Mouse (Mus musculus) adrenal gland, postnatal 10 days (tissue): ENCODE measurements around the gene Ccdc186. TPM values are rescaled to one million over a fixed set of nuclear protein-coding genes. Genes with fewer than 3 reads are reported as not detected.
"Not testable (repeated sequence)": the region's sequence is repeated elsewhere in the genome, so short reads cannot be mapped to it uniquely, and the experiment has no call there.

Experiments
- DNase-seq: peaks from one replicate; pipeline ENCODE4 v3.0.0; 2021; ENCODE audit warnings: mixed read lengths
- total RNA-seq, 2 experiments: library from RNA; stranded (reverse); gene quantifications; 2 replicates each; pipeline ENCODE4 v1.2.3; 2021

Gene Ccdc186
- total RNA-seq, 2 experiments from 2014 or later = 19.9 to 20.0 TPM

DNA sequence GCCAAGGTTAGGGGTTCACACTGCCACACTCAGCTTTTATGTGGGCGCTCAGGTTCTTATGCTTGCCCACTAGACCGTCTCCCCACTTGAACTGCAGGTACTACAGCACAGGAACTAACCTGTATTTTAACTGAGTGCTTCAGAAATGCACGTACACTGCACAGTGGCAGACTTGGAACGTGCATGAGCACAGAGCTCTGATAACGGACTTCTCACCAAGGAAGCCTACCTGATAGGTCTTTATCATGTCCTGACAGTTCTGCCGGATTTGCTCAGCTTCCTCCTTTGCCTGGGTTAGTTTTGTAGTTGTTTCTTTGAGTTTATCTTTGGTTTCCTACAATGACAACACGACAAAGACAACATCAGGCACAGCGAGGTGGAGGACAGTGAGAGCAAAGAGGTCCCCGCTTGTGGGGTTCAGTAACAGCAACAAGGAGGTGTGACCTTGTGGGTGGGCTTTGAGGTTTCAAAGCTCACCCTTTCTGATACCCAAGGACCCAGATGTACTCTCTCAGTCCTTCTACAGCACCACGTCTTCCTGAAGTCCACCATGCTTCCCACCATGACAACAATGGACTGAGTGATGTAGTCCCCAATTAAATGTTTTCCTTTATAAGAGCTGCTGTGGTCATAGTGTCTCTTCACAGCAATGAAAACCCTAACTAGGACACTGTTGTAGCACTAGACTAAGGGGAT, 20.2 kb downstream of the Ccdc186 start:
- DNase-seq = no peak

DNA sequence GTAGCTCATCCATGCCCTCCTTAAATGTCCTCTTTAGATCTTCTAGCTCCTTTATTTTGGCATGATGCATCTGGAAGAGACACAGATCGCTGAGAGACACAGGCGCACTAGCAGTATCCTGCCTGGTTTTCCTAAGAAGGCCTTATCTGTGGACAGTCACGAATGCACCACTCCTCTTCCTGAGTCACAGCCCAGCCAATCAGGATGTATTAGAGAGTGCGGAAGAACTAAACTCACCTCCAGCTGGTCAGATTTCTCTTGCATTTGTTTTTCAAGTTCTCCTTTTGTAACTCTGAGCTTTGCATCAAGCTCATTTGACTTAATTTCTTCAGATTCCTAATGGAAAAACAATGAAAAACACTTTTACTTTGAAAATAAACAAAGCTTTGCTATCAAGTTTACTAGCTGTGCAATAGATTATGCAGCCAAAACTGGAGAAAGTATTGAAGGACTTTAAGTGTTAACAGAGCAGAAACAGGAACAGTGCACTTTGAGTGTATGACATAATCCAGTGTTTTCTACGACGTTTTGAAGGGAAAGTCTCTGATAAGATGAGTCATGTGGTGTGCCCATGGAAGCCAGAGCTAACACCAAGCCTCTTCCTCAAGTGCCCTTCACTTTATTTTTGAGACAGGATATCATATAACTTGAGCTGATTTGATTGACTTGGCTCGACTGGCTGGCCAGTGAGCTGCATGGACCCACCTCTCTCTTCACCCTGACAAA, 20.9 kb downstream of the Ccdc186 start:
- no peak for DNase-seq

DNA sequence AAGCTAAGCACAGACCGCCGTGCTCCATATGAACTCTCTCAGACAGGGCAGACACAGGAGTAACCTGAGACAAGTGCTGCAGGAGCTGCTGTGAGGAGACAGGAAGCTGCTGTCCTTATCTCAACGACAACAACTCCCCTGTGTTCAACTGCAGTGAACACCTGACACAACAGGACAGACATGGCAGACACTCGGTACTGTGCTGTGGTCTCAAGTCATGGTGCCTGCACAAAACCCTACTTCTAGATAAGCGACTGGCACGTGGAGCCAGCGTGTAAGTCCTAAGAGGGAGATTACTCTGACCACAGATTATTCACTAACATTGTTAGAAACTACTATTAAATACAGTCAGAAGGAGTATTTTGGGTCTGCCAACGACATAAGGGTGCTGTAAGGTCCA, 21.8 kb downstream of the Ccdc186 start:
- DNase-seq = no peak

DNA sequence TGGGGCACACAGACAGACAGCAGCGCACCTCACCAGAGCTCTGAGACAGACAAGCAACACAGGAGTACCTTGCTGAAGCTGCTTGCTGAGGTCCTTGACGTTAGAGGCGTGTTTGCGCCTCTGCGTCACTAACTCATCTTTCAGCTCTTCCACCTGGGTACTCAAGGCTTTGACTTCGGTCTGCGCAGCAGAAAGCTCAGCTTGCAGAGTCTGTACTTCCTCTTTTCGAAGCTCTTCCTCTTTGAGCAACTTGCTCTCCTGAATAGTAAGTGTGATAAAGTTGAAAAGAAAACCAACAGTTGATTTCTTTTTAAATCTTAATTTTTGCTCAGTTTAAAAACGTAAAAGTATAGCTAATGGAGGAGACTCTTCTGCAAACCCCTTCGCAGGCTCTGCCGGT, 24.6 kb downstream of the Ccdc186 start:
- no peak for DNase-seq

DNA sequence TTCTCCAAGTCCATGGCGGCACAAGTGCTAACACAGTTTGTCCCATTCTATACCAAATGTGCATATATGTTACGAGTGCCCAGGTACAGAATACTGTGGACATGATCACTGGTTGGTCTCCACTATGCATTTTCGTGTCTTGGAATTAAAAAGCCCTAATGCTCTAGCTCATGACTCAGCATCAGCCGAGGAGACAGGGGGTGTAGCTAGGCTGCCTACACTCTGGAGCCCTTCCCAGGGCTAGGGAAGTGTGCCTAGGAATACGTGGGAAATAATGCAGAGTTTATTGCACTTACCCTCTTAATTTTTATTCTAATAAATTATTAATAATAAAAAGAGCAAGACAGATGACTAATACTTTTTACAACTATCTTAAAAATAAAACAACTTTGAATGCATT, 33.0 kb downstream of the Ccdc186 start:
- no peak for DNase-seq

DNA sequence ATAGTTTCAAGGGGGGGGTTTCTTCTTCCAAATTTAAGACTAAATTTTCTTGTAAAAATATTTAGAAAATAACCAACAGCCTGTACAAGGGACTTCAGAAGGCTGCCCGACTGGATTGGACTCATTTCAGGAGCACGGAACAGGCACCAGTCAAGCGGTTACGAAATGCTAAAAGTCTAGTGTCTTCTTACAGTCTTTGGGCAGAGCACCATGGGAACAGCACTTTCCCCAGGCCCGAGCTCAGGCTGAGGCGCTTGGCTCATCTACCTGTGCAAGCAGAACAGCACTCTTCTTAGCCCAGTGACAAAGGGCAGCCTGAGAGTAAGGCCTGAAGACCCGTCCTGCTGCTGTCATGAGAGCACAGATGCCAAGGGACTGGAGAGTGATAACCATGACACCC, 34.1 kb downstream of the Ccdc186 start:
- DNase-seq = peak; percentile 10

DNA sequence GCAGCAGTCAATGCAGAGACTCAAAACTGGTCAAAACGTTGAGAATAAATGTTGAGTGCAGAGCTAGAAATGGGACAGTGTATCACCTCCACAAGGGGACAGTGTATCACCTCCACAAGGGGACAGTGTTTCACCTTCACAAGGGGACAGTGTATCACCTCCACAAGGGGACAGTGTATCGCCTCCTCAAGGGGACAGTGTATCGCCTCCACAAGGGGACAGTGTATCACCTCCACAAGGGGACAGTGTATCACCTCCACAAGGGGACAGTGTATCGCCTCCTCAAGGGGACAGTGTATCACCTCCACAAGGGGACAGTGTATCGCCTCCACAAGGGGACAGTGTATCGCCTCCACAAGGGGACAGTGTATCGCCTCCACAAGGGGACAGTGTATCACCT, 43.5 kb downstream of the Ccdc186 start:
- not testable (repeated sequence) for DNase-seq

DNA sequence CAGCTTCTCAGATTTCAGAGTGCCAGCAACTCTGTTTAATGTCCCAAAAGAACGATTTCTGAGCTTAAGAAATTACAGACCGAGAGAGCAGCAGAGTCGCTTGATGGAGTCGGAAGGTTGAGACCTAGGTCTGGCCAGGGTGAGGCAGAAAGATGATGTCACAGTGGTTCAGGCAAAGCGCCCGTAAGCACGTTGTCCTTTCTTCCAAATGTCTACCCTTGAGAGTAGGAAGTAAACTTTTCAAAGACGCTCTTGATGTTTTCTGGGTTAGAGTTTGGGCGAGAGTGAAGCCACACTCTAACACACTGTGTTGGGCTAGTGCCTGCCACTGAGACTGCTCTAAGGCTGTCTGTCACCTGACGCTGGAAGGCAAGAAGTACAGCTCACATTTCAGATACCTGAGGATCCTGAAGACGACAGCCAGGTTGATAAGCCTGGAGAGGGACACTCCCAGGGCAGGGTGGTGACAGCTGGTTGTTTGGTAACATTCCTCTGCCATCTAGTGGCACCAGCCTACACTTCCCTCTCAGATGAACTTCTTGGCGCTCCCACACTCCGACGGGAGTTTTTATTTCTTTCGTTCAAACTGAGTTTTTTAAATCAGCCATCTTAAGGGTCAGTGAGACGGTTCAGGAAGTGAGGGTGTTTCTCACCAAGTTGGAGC, 45.1 kb downstream of the Ccdc186 start:
- peak; percentile 69 for DNase-seq

DNA sequence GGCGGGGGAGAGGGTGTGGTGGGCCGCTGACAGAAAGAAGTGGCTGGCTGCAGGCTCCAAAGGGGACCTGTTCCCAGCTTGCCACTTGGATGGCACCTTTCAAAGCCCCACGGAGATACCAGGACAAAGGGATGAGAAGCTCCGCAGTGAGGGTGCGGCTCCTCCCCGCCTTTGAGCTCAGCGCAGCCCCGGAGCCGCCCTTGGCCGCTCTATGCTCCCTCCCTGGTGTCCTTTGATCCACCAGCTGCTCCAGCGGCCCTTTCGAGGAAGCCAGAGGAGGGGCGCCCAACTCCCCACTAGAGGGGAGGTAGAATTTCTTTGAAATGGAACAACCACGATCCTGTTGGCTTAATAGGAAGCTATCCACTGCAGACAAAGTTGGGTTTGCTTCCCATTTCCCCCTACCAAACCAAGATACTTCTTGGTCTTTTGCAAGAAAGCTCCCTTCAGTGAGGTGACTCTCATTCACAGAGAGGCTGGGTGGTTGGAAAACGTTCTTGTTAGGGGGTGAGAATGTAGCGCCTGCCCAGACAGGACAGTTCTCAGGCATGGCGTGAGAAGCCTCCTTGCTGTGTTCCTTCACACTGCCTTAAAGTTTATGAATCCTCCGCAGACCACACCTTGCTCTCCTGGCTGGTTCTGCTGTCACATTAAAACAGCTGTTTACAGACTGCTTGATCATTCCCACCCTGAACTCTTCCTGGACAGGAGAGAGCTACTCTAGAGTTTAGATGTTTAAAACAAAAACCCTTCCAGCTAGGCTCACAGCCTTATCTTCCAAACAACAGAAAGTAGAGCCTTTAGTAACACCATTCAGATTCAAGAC, 45.9 kb downstream of the Ccdc186 start:
- DNase-seq = no peak

DNA sequence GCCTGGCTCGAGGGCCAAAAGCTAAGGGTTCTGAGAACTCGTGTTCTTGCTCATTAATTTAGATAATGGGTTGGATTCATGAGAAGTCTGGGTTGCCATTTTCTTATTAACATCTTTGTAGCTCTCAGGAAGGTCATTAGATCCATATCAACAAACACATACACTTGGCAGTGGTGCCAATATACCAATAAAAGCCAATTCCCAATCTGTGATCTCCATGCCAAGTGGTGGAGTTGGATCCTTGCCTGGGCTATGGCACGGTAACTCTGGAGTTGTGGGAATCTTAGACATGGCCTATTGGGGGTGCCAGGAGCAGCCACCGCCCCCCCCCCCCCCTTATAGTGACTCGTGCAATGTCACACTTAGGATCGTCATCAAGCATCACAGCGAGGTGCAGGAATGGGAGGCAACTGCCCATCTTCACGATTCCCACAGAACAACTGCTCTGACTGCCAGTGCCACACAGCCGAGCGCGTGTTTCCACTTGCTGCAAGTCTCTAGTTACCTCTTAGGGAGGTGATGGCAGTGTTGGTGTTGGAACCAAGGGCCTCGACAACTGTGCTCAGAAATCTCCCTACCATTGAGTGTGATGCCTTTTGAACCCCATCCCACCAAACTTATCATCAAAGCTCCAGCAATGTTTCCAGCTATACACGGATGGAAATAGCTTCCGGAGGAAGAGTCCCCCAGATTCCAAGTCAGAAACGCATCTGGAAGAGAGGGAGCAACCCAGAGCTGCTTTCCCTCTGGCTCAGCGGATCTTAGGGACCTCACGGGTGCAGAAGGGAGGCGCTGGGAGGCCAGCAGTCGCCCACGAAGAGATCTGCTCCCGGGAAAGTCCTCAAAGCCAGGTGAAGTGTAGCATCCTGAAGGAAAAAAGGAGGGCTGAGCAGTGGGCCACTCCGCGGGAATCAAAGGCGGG, 46.8 kb downstream of the Ccdc186 start:
- DNase-seq = no peak

DNA sequence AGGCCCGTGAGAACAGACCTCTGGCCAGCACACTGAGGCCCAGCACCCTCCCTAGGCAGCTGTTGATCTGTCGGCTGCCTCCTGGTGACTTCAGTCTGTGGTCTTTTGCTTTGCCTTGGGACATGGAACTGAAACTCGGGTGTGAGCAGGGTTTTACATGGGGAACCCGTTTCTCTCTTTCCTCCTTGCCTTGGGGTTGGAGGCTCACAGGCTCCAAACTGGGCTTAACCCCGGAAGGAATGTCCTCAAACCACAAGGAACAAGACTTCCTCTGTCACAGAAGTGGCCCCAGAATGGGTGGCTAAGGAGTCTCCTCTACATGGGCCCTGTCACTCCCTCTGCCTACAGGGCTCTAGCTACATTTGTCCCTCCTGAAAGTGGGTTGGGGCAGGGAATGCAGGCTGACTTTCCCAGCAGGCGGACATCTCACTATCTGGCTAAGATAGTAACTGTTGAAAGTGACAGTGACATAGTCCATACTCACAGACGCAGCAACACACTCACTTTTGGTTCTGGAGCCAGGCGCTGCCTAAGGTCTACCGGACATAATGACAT, 47.5 kb downstream of the Ccdc186 start:
- DNase-seq = no peak

DNA sequence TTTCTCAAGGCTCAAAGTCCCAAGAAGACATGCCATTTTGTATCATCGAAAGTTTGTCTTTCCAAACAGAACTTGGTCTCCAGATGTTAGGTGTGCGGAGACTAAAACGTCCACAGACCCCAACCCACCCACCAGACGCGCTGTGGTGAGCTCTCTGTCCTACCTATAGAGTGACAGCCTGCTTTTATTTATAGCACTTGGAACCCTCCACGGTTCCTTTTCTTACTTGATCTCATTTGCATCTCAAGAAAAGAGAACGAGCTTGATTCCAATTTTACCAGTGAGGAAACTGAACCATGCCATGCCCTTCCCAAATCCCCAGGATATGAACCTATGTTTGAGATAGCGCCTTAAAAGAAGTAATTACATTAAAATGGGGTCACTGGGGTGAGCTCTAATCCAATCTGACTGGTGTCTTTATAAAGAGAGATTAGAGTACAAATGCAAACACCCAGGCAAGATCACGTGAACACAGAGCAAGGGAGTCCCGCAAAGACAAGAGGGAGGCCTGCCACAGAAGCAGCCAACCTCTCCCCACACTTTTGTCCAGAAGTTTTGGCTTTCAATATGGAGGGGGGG, 48.5 kb downstream of the Ccdc186 start:
- no peak for DNase-seq

DNA sequence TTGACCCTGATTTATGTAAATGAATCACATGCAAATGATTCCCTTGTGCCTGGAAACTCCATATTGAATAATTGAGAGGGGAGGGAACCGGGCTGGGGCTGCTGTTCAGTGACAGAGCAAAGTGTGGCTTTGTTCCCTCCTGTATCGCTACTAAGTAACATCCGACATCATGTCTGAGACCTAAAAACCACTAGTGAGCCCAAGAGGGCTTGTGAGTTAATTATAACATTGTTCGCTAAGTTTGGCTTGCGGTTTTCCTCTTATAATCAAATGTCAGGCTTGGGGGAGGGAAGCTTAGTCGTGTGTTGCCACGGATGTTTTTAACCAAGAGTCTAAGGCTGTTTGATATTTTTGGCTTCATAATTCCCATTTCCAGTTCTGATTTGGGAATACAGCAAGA, 49.8 kb downstream of the Ccdc186 start:
- DNase-seq = no peak

DNA sequence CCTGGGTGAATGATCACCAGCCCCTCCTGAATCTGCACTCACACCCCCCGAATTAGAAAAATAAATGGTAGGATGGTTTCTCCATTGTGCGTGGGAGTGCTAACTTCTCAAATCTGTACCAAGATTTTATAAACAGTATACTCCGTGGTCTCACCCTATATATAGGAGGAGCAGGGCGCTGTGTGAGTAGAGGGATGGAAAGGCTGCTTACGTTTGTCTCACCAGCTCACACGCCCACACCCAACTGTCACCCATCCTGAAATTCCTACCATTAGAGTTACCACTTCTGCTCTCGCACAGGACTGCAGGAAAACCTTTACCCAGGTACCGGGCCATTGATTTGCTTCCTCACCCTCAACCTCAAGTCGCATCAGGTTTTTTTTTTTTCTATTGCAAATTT, 53.0 kb downstream of the Ccdc186 start:
- no peak for DNase-seq

DNA sequence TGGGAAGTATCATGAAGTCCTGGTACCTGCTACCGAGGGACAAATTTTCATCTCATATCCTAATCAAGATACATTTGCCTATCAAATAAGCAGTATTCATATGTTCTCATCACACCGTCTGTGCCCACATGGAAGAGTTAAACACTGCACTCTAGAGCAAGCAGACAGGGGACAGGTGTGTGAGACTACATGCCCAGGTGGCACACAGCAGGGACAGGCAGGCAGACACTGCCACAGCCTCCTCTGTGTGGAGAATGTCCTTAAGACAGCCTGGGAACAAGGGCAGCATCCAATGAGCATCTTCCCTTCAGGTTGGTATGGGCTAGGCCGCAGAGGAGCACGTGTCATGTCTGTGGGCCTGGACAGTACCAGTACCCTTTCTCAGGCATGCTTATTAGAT, 59.3 kb downstream of the Ccdc186 start:
- no peak for DNase-seq

DNA sequence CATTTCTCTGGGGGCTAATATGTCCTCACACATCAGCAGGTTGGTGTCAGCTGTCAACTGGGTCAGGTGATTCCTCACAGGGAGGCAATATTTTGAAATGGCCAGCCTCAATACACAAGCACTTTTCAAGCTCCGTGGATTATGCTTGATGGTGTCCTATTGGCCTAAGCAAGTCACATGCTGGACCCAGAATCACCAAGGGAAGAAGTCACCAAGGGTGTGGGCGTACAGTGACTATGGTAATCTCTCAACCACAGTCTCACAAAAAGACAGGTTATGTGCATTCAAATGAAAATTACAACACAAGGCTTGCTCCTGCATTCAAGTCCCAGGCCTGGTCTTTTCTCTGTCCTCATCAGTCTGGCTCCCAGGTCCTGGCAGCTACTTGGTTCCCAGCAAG, 60.3 kb downstream of the Ccdc186 start:
- DNase-seq = no peak

DNA sequence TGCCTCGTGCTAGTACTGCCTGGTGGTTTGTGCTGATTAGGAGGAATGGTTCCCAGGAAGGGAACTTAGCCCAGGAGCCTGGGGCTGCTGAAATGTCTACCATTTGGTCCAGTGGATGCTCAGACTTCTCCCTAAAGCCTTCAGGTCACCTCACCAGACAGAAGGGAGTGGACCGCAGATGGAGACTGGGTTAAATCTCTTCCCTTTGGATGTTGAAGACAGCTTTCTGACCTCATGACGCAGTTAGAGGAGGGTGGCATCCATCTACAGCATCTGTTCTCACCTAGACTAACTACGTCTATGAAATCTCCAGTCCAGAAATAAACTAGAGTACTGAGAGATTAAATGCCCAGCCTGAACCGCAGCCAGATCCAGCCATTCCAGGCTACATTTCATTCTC, 60.9 kb downstream of the Ccdc186 start:
- DNase-seq = no peak

DNA sequence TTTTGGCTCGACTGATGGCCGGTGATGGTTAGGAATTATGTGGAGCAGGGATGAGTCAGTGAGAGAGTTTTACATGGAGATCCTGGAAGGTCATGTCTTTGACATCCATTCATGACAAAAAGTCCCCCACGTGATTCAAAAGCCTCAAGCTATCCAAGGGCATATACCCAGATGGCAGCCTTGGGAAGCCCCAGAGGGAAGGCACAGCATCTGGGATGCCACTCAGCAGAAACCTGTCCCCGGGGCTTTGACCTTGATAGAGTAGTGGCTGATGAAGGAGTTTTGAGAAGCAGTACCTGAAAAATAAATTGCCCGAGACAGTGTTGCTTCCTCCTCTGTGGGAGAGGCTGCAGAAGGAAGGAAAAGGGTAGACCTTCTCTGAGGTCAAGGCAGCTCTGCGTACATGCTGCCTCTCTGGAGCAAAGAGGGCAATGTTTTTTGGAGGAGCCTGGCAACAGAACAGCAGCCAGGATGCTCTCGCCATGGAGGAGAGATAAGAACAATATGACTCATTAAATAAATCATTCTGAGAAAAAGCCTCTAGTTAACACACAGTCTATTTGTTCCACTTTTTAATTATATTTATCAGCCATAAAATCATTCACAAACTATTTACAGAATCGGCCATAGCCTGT, 61.6 kb downstream of the Ccdc186 start:
- peak; percentile 64 for DNase-seq

DNA sequence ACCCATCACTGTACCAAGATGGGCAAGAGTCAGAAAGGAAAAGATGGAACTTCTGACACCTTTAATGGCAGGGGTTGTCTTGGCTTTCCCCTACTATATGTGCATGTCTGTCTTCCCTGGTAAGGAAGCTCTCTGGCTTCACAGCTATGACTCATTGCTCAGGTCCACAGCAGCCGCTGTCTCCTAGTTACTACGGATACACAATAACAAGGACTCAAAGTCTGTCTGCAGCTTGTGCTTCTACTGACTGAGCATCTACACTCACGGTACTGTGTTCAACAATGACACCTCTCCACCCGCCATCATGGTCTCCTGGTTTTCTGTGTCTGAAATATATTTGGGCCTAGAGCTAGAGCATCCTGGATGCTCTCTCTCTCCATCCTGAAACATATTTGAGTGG, 62.2 kb downstream of the Ccdc186 start:
- no peak for DNase-seq

DNA sequence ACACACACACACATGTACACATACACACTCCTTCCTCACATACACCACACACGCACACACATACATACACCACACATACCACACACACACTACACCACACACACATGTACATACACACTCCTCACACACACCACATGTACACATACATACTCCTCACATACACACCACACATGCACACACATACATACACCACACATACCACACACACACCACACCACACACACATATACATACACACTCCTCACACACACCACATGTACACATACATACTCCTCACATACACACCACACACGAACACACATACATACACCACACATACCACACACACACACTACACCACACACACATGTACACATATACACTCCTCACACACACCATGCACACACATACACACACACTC, 63.7 kb downstream of the Ccdc186 start:
- no peak for DNase-seq
